Mouse (Mus musculus) spleen, postnatal 14 days (tissue): ENCODE data around the gene Rcor1.

Experiments
- DNase-seq, 2 experiments: peaks; one replicate each; pipeline ENCODE4 v3.0.0; 2021 to 2022; ENCODE audit warnings: low spot score in 2 of 2

Gene Rcor1

GRCm38 (mm10) chr12:111162312-111163061, 123.3 kb downstream of the Rcor1 start:
- no peak for DNase-seq

DNA sequence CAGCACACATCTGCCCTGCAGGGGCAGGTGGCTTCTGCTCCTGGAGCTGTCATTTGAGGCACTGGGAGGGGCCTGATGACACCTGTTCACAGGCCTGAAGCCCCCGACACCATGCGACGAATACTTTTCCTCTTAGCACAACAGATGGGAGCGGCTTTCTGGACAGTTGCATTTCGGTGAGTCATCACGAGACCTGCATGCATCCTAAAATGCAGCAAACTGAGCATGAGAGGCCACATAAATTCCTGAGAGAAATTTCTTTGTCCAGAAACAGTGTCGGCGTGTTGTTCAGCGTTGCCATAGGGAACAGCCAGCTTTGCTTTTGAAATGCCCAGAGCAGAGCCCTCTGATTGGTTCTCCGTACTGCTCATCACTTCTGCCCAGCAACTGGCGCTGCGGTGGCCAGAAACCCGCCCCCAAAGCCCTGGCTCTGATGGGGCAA, 125.2 kb downstream of the Rcor1 start:
- peak; percentile 55 to 74 for DNase-seq

DNA sequence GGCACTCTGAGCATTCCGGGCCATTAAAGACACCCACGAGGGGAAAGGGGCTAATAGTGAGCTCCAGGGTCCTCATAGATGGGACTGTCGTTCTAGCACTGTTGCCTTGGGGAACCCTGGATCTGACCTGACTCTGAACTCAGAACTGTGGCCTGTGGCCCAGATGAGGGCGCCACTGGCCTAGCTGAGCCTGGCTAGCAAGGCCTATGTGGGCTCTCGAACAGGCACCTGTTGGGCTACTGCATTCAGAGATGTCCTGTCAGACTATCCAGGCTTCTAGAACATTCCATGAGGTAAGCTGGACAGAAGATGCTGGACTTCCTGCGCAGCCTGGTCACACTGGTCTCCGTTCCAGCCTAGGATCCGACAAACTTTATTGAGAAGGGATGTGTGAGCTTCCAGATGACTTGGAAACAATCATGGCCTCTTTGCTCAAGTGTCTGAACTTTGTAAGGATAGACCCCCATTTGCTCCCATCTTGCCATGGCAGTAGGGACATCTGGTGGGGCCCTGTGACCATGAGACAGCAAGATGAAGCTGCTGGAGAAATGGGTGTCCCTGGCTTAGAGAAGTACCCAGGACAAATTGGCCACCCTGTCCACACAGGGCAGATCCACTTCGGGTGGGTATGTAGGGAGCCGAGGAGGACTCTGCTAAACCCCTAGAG, 126.1 kb downstream of the Rcor1 start:
- peak in 1 of 2 experiments; percentile 54 for DNase-seq
